Mouse (Mus musculus) kidney, postnatal 0 days (tissue): Measurements from ENCODE around the gene Mxd4. TPM values are rescaled to one million over a fixed set of nuclear protein-coding genes. Genes with fewer than 3 reads are reported as not detected.

Source experiments
- ATAC-seq: fragments of 200-750 bp; cut with Nextera tagmentation; replicated peaks from 2 replicates; pipeline ENCODE4 v1.8.0; 2017; ENCODE audit warnings: low read depth, moderate number of reproducible peaks, moderate TSS enrichment, moderate library complexity; ENCODE audit not compliant: low FRiP score
- DNase-seq: peaks from one replicate; pipeline ENCODE4 v3.0.0-alpha.2; 2016; ENCODE audit warnings: low spot score
- H3K27ac ChIP-seq: fragments of 300-500 bp; sonication (generic); 2 replicates; pipeline ENCODE4 v1.5.1; 2014; ENCODE audit warnings: mild to moderate bottlenecking
- H3K27me3 ChIP-seq: fragments of 300-500 bp; sonication (generic); 2 replicates; pipeline ENCODE4 v1.6.1; 2014; ENCODE audit warnings: low read length, mixed read lengths; ENCODE audit not compliant: insufficient read depth
- H3K36me3 ChIP-seq: fragments of 300-500 bp; sonication (generic); 2 replicates; pipeline ENCODE4 v1.6.1; 2014; ENCODE audit warnings: low read length, mixed read lengths; ENCODE audit not compliant: insufficient read depth
- H3K4me1 ChIP-seq: fragments of 300-500 bp; sonication (generic); replicated peaks from 2 replicates; pipeline ENCODE4 v1.6.1; 2014; ENCODE audit warnings: antibody characterized with exemption, low read length, mixed read lengths; ENCODE audit not compliant: insufficient read depth
- H3K4me2 ChIP-seq: fragments of 300-500 bp; sonication (generic); 2 replicates; pipeline ENCODE4 v1.6.1; 2014; ENCODE audit warnings: mild to moderate bottlenecking, low read length, moderate library complexity, mixed read lengths
- H3K4me3 ChIP-seq: fragments of 300-500 bp; sonication (generic); replicated peaks from 2 replicates; pipeline ENCODE4 v1.5.1; 2014; ENCODE audit warnings: low read depth, low read length
- H3K9ac ChIP-seq: fragments of 300-500 bp; sonication (generic); 2 replicates; pipeline ENCODE4 v1.6.1; 2014; ENCODE audit warnings: low read depth, low read length
- H3K9me3 ChIP-seq: fragments of 300-500 bp; sonication (generic); replicated peaks from 2 replicates; pipeline ENCODE4 v1.6.1; 2016; ENCODE audit warnings: low read length, inconsistent platforms, mixed read lengths
- CTCF ChIP-seq: IDR thresholded peaks from 2 replicates; pipeline ENCODE4 v1.5.1; 2016; ENCODE audit warnings: antibody characterized with exemption, low read depth, mild to moderate bottlenecking, moderate library complexity
- WGBS: fragments of 180-500 bp; shearing (Covaris S2); extraction: QIAGEN DNeasy Blood & Tissue Kit; methylation state at CpG from one replicate; pipeline ENCODE4 v1.1.7; 2014; 5-methylcytosine and 5-hydroxymethylcytosine counted together
- polyA plus RNA-seq: library from polyadenylated mRNA; unstranded; fragments of >200 nt; fragmentation: Nextera tagmentation; extraction: Ambion mirVana; gene quantifications from 2 replicates; pipeline ENCODE4 v1.2.1, GENCODE M21; 2015

Gene Mxd4
- polyA plus RNA-seq, 1 experiment from 2014 or later, result 34.6 TPM

- TF ChIP-seq CTCF, result peak; percentile 87
- no peak overlapping the region for H3K4me2 ChIP-seq
- no peak overlapping the region for H3K9ac ChIP-seq
- no peaks in the 10 kb centered on the region for H3K27me3 ChIP-seq
- WGBS, result 3% methylated on average over 1 of the region's 1 CpGs
- H3K4me1 ChIP-seq, result no peaks in the 10 kb centered on the region
- no peaks in the 10 kb centered on the region for H3K36me3 ChIP-seq
- H3K4me3 ChIP-seq, result no peak overlapping the region
- DNase-seq (peak; percentile 73), ATAC-seq (no peak)
- H3K9me3 ChIP-seq, result no peaks in the 10 kb centered on the region
- H3K27ac ChIP-seq, result no peak overlapping the region
Measured at GRCm38 (mm10) chr5:34139751-34140150, 47.8 kb downstream of the Mxd4 start.

GRCm38 (mm10) chr5:34132731-34133130 lies 54.8 kb downstream of the Mxd4 start:
- 64% methylated on average over 2 of the region's 2 CpGs for WGBS
- no peaks in the 10 kb centered on the region for H3K27me3 ChIP-seq
- no peak overlapping the region for H3K4me2 ChIP-seq
- no peak overlapping the region for H3K4me3 ChIP-seq
- TF ChIP-seq CTCF, result no peak
- no peaks in the 10 kb centered on the region for H3K36me3 ChIP-seq
- no peaks in the 10 kb centered on the region for H3K9me3 ChIP-seq
- no peaks in the 10 kb centered on the region for H3K4me1 ChIP-seq
- no peak overlapping the region for H3K27ac ChIP-seq
- ATAC-seq (no peak), DNase-seq (no peak)
- H3K9ac ChIP-seq, result no peak overlapping the region

DNA sequence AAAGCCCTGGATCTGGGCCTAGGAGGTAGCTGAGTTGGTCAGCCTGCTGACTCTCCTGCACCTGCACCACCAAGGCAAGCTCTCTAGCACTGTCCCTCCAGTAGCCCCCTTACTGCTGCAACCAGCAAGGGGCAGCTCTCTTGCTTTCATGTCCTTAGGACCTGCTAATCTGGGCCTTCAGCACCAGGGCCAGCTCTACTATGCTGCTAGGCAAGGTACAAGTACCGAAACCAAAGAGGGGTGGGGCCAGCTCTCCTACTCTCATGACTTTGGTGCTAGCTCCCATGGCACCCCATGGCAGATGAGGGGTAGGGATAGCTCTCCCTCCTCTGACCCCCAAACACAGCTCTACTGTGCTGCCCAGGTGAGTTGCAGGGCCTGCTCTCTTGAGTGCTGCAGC lies 63.4 kb downstream of the Mxd4 start:
- 17% methylated on average over 1 of the region's 1 CpGs for WGBS
- ATAC-seq, result no peak
- Histone ChIP-seq H3K9ac (no peak overlapping the region), H3K4me1 (no peaks in the 10 kb centered on the region), H3K9me3 (no peaks in the 10 kb centered on the region), H3K4me2 (no peak overlapping the region), H3K4me3 (no peak overlapping the region), H3K27me3 (no peaks in the 10 kb centered on the region), H3K36me3 (no peaks in the 10 kb centered on the region), H3K27ac (no peak overlapping the region)
- DNase-seq, result peak; percentile 16
- no peak for TF ChIP-seq CTCF

Other genes with a start within 250 kb of the Mxd4 start
- gene Gm1673, start 204.3 kb downstream of the Mxd4 start, polyA plus RNA-seq, result 85.9 and 90.0 TPM in 2 replicates
- gene Nat8l, start 191.7 kb downstream of the Mxd4 start, polyA plus RNA-seq, result 0.17 and 0.25 TPM in 2 replicates
- 0.23 and 0.55 TPM in 2 replicates for gene Poln, start 18.3 kb downstream of the Mxd4 start, polyA plus RNA-seq
- 22.3 and 25.7 TPM in 2 replicates for gene Haus3, start 18.2 kb downstream of the Mxd4 start, polyA plus RNA-seq
- gene Zfyve28, start 100.7 kb upstream of the Mxd4 start, polyA plus RNA-seq, result 0.08 and 0.14 TPM in 2 replicates
- not detected in 2 replicates for gene Cfap99, start 100.9 kb upstream of the Mxd4 start, polyA plus RNA-seq
- gene Rnf4, start 148.6 kb upstream of the Mxd4 start, polyA plus RNA-seq, result 118 and 130 TPM in 2 replicates
- gene Fam193a, start 182.2 kb upstream of the Mxd4 start, polyA plus RNA-seq, result 6.8 and 6.9 TPM in 2 replicates